Mouse (Mus musculus) midbrain, embryonic 16.5 days (tissue): Measurements from ENCODE around the gene Tmco4. TPM values are rescaled to one million over a fixed set of nuclear protein-coding genes. Genes with fewer than 3 reads are reported as not detected.

Experiments used
- ATAC-seq: fragments of 200-750 bp; cut with Nextera tagmentation; 2 replicates; pipeline ENCODE4 v1.8.0; 2017; ENCODE audit warnings: moderate TSS enrichment
- H3K27ac ChIP-seq: fragments of 300-500 bp; sonication (generic); 2 replicates; pipeline ENCODE4 v1.5.1; 2014; ENCODE audit warnings: mild to moderate bottlenecking, low read length, mixed read lengths
- H3K27me3 ChIP-seq: fragments of 300-500 bp; sonication (generic); 2 replicates; pipeline ENCODE4 v1.6.1; 2014; ENCODE audit warnings: low read depth, low read length, mixed read lengths; ENCODE audit not compliant: control insufficient read depth, insufficient read depth
- H3K36me3 ChIP-seq: fragments of 300-500 bp; sonication (generic); 2 replicates; pipeline ENCODE4 v1.6.1; 2014; ENCODE audit warnings: mild to moderate bottlenecking, low read length, moderate library complexity, mixed read lengths; ENCODE audit not compliant: control insufficient read depth, insufficient read depth
- H3K4me1 ChIP-seq: fragments of 300-500 bp; sonication (generic); 2 replicates; pipeline ENCODE4 v1.6.1; 2014; ENCODE audit warnings: mild to moderate bottlenecking, low read length, mixed read lengths; ENCODE audit not compliant: control insufficient read depth, insufficient read depth
- H3K4me2 ChIP-seq: fragments of 300-500 bp; sonication (generic); 2 replicates; pipeline ENCODE4 v1.6.1; 2014; ENCODE audit warnings: mild to moderate bottlenecking, low read length, mixed read lengths
- H3K4me3 ChIP-seq: fragments of 300-500 bp; sonication (generic); 2 replicates; pipeline ENCODE4 v1.5.1; 2014; ENCODE audit warnings: low read depth, mild to moderate bottlenecking, low read length, moderate library complexity, mixed read lengths
- H3K9ac ChIP-seq: fragments of 300-500 bp; sonication (generic); 2 replicates; pipeline ENCODE4 v1.6.1; 2014; ENCODE audit warnings: low read depth, low read length, mixed read lengths
- H3K9me3 ChIP-seq: fragments of 300-500 bp; sonication (generic); replicated peaks from 2 replicates; pipeline ENCODE4 v1.6.1; 2014; ENCODE audit warnings: mild to moderate bottlenecking, low read length, mixed read lengths; ENCODE audit not compliant: control insufficient read depth, poor library complexity, severe bottlenecking
- WGBS: fragments of 180-500 bp; shearing (Covaris S2); extraction: QIAGEN DNeasy Blood & Tissue Kit; methylation state at CpG from one replicate; pipeline ENCODE4 v1.1.7; 2014; 5-methylcytosine and 5-hydroxymethylcytosine counted together
- polyA plus RNA-seq: library from polyadenylated mRNA; unstranded; fragments of >200 nt; fragmentation: Nextera tagmentation; extraction: Ambion mirVana; gene quantifications from 2 replicates; pipeline ENCODE4 v1.2.1, GENCODE M21; 2015

The Tmco4 gene
- polyA plus RNA-seq, 1 experiment from 2014 or later: 0.84 TPM

DNA sequence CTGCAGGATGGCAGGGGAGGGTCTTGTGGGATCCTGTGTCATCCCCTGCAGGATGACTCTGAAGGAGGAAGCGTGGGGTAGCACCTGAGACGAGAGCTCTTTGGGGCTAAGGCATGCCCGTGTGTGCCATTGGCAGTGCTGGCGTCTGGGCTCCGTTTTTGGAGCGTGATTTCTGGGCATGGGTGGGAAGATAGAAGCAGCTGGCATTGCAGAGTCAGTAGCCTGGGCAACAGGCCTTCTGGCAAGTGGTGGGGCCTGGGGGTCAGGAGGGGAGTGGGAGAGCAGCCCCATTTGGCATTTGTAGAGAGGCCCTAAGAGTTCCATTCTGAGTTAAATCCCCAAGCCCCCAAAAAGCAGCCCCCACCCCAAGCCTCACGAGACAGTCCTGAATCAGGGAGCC lies 80.1 kb downstream of the Tmco4 start:
- no peak for ATAC-seq
- no peak overlapping the region for H3K9ac ChIP-seq
- H3K36me3 ChIP-seq: no peaks in the 10 kb centered on the region
- WGBS: 90% methylated on average over 7 of the region's 7 CpGs
- no peak overlapping the region for H3K4me3 ChIP-seq
- H3K27me3 ChIP-seq: no peaks in the 10 kb centered on the region
- no peak overlapping the region for H3K27ac ChIP-seq
- H3K4me2 ChIP-seq: no peak overlapping the region
- H3K9me3 ChIP-seq: no peaks in the 10 kb centered on the region
- H3K4me1 ChIP-seq: 0 out of 2 replicates have a peak, but pooled peaks cover 2% of the 10 kb centered on the region

DNA sequence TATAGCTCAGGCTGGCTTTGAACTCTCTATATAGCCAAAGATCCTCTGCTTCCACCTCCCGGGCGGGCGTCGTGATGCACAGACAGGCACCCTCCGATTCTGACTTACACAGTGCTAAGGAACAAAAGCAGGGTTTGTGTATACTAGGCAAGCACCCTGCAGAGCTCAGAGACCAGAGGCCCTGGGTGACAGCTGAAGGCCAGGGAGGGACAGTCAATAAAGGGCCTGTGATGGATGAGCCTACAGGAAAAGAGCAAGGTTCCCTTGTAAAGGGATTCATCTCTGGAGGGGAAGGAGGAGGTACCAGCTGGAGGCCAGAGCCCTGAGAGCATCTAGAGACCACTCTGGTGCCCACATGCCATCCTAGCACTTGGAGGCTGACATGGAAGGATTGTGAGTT lies 80.7 kb downstream of the Tmco4 start:
- 44% methylated on average over 5 of the region's 5 CpGs for WGBS

DNA sequence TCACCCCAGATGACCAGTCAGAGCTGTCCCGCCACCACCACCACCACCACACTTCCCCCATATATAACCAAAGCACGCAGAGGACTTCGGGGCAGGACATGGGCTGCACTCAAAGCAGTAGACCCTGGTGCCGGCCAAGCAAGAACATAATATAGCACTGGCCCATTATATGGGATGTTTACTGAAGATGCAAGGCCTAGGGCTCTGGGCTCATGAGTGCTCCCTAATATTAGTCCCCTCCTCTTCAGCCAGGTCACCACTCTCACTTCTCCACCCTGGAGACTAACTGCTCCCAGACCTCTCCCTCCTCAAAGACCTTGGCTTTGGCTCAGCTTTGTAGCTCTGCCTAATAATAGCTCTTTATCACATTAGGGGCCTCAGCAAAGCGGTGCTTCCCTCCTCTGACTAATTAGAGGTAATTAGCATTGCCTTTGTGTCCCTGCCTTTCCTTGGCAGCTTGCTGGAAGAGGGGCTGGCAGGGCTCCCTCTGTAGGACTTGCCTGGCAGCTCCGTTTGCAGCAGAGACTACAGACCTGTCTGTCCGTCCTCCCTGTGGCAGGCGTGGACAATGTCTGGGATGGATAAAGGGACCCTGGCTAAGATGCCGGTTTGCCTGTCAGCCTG lies 81.7 kb downstream of the Tmco4 start:
- no peak overlapping the region for H3K4me2 ChIP-seq
- peak; percentile 75 for ATAC-seq
- H3K27me3 ChIP-seq: no peaks in the 10 kb centered on the region
- WGBS: 45% methylated on average over 9 of the region's 9 CpGs
- H3K4me3 ChIP-seq: no peak overlapping the region
- H3K9me3 ChIP-seq: no peaks in the 10 kb centered on the region
- 0 out of 2 replicates have a peak overlapping the region, but pooled peaks have one; percentile 25 for H3K9ac ChIP-seq
- H3K27ac ChIP-seq: peak overlapping the region; percentile 61; the same call in 1 of the 2 replicates
- 0 out of 2 replicates have a peak, but pooled peaks cover 2% of the 10 kb centered on the region for H3K4me1 ChIP-seq
- no peaks in the 10 kb centered on the region for H3K36me3 ChIP-seq

More for the DNA sequence above, 80.7 kb downstream of the Tmco4 start:
- Histone ChIP-seq H3K9ac (no peak overlapping the region), H3K27me3 (no peaks in the 10 kb centered on the region), H3K4me1 (0 out of 2 replicates have a peak, but pooled peaks cover 2% of the 10 kb centered on the region), H3K4me2 (no peak overlapping the region), H3K4me3 (no peak overlapping the region), H3K9me3 (no peaks in the 10 kb centered on the region), H3K27ac (no peak overlapping the region), H3K36me3 (no peaks in the 10 kb centered on the region)
- ATAC-seq: no peak

DNA sequence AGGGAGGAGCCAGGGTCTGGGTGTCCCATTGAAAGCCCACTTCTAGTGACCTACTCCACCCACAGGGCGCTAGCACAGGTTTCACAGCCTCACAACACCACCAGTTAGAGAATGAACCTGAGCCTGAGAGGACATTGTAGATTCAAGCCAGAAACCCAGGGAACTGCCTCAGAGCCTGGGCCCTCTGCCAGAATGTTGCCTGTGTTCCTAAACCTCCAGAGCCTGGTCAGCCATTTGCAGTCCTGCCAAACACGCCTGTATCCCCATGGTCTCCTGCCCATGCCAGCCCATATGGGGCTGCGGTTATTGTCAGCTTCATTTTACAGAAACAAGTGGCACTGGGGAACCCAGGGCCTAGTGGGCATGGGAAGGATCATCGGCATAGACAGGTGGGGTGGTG lies 82.6 kb downstream of the Tmco4 start:
- Histone ChIP-seq H3K36me3 (no peaks in the 10 kb centered on the region), H3K9ac (no peak overlapping the region), H3K4me1 (0 out of 2 replicates have a peak, but pooled peaks cover 2% of the 10 kb centered on the region), H3K4me2 (no peak overlapping the region), H3K27me3 (no peaks in the 10 kb centered on the region), H3K27ac (0 out of 2 replicates have a peak overlapping the region, but pooled peaks have one; percentile 44), H3K9me3 (no peaks in the 10 kb centered on the region), H3K4me3 (no peak overlapping the region)
- ATAC-seq: no peak
- WGBS: 59% methylated on average over 4 of the region's 4 CpGs

DNA sequence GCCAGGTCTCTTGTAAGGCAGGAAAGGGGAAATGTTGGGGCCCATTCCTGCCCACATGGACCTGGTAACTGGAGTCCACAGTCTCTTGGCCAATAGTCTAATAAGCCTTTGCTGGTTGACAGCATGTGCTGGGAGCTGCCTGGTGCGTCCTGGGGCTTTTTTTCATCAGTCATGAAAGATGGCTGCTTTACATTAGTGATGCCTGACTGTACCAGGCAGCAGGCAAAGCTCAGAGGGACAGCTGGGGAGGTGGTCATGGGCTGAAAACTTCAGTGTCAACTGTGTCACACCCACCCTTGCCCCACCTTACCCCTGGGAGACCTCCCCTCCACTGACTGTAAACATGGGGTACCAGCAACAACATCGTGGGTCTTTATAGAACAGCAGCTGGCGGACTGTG lies 83.1 kb downstream of the Tmco4 start:
- no peak overlapping the region for H3K4me2 ChIP-seq
- H3K4me1 ChIP-seq: 0 out of 2 replicates have a peak, but pooled peaks cover 2% of the 10 kb centered on the region
- H3K27ac ChIP-seq: 0 out of 2 replicates have a peak overlapping the region, but pooled peaks have one; percentile 44
- H3K9ac ChIP-seq: no peak overlapping the region
- H3K4me3 ChIP-seq: no peak overlapping the region
- WGBS: 73% methylated on average over 3 of the region's 3 CpGs
- H3K27me3 ChIP-seq: no peaks in the 10 kb centered on the region
- ATAC-seq: no peak
- H3K9me3 ChIP-seq: no peaks in the 10 kb centered on the region
- no peaks in the 10 kb centered on the region for H3K36me3 ChIP-seq

DNA sequence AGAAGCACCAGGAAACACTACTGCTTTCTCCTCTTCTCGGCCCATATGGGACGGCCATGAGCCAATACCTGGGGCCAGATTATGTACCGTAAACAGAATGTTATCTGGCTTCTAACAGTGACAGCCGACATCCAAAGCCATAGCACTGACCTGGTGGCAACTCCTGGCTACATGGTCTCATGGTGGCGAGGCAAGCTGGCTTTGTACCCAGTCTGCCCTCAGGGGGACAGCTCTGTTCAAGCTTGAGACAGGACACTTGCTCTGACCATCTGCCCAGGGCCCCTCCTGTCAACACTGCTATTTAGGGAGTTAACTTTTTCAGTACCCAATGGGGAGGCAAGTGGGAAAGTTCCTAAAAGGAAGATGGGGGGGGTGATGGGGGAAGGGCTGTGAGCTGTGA lies 84.6 kb downstream of the Tmco4 start:
- 72% methylated on average over 5 of the region's 5 CpGs for WGBS
- ATAC-seq: no peak
- Histone ChIP-seq H3K4me1 (0 out of 2 replicates have a peak, but pooled peaks cover 2% of the 10 kb centered on the region), H3K27ac (no peak overlapping the region), H3K9ac (no peak overlapping the region), H3K4me3 (no peak overlapping the region), H3K4me2 (no peak overlapping the region), H3K9me3 (no peaks in the 10 kb centered on the region), H3K27me3 (no peaks in the 10 kb centered on the region; the same call in 1 of the 2 replicates), H3K36me3 (no peaks in the 10 kb centered on the region)

DNA sequence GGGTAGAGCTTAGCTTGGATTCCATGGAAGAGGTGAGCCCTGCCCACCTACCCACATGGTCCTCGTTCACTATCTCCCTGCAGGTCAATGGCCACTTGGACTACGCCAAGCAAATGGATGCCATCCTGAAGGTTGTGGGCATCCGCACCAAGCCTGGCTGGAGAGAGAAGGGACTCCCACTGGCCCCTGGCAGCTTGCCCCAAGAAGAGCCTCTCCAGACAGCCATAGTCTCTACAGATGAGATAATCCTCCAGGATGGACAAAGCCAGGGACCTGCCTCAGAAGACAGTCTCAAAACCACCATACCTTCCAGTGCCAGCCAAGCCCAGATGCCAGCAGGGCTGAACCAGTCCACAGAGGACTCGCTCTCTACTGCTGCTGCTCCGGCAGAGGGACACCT lies 85.3 kb downstream of the Tmco4 start:
- no peaks in the 10 kb centered on the region for H3K9me3 ChIP-seq
- 0 out of 2 replicates have a peak, but pooled peaks cover 2% of the 10 kb centered on the region for H3K4me1 ChIP-seq
- H3K9ac ChIP-seq: no peak overlapping the region
- H3K4me2 ChIP-seq: no peak overlapping the region
- no peak overlapping the region for H3K27ac ChIP-seq
- ATAC-seq: no peak
- no peaks in the 10 kb centered on the region for H3K36me3 ChIP-seq
- 92% methylated on average over 5 of the region's 5 CpGs for WGBS
- H3K4me3 ChIP-seq: no peak overlapping the region
- H3K27me3 ChIP-seq: no peaks in the 10 kb centered on the region; the same call in 1 of the 2 replicates

DNA sequence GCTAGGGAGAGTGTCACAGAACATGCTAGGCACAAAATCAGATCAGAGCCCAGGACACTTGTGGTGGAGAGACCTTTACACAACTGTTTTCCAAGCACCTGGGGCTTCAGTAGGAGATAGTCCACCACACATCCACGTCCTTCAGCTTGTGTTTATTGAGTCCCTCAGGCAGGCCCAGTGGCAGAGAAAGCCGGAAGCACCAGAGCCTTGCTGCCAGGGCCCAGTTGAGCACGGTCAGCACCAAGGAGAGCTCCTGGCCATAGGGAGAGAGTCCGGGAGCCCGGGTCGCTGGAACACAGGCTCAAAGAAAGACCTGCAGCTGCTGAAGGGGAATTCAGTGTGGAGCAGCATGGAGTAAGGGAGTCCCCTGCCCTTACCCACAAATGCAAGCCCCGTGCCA lies 86.9 kb downstream of the Tmco4 start:
- H3K9ac ChIP-seq: no peak overlapping the region
- no peak overlapping the region for H3K4me3 ChIP-seq
- H3K27ac ChIP-seq: no peak overlapping the region
- H3K9me3 ChIP-seq: no peaks in the 10 kb centered on the region
- no peaks in the 10 kb centered on the region; the same call in 1 of the 2 replicates for H3K27me3 ChIP-seq
- WGBS: 8% methylated on average over 7 of the region's 7 CpGs
- H3K4me2 ChIP-seq: no peak overlapping the region
- H3K4me1 ChIP-seq: no peaks in the 10 kb centered on the region
- no peaks in the 10 kb centered on the region for H3K36me3 ChIP-seq
- ATAC-seq: no peak

DNA sequence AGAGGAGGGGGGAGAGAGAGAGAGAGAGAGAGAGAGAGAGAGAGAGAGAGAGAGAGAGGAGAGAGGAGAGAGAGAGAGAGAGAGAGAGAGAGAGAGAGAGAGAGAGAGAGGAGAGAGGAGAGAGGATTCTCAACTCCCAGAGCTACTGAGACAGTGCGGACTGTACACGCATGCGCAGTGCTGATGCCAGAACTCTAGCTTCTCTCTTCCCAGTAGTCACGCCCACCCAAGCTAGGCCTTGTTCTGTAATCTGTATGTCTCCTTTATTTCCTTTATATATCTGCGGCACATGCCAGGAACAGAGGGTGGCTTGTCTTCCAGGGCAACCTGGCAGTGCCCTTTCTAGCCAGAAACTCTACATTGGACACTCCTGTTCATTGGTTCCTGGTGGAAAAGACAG lies 92.1 kb downstream of the Tmco4 start:
- Histone ChIP-seq H3K9me3 (peaks cover 6% of the 10 kb centered on the region; the same call in 1 of the 2 replicates), H3K4me1 (no peaks in the 10 kb centered on the region), H3K27ac (no peak overlapping the region), H3K4me2 (no peak overlapping the region), H3K4me3 (no peak overlapping the region), H3K36me3 (no peaks in the 10 kb centered on the region), H3K9ac (no peak overlapping the region), H3K27me3 (peaks cover 1% of the 10 kb centered on the region; the same call in 1 of the 2 replicates)
- no peak for ATAC-seq
- 79% methylated on average over 5 of the region's 5 CpGs for WGBS
